Mouse (Mus musculus) erythroblast, embryonic 14.5 days (primary cell): Measurements from ENCODE around the gene Sgip1. TPM values are rescaled to one million over a fixed set of nuclear protein-coding genes. Genes with fewer than 3 reads are reported as not detected.

ENCODE experiments used
- H3K27me3 ChIP-seq: 2 replicates; pipeline ENCODE4 v1.6.1; 2012; ENCODE audit warnings: inconsistent platforms; ENCODE audit not compliant: control insufficient read depth
- H3K36me3 ChIP-seq: 2 replicates; pipeline ENCODE4 v1.6.1; 2012; ENCODE audit warnings: mild to moderate bottlenecking, inconsistent platforms; ENCODE audit not compliant: control insufficient read depth
- H3K4me1 ChIP-seq: 2 replicates; pipeline ENCODE4 v1.6.1; 2012; ENCODE audit warnings: inconsistent platforms; ENCODE audit not compliant: control insufficient read depth
- H3K4me3 ChIP-seq: replicated peaks from 2 replicates; pipeline ENCODE3; 2012; ENCODE audit warnings: moderate library complexity, mild to moderate bottlenecking, inconsistent platforms
- H3K9me3 ChIP-seq: 2 replicates; pipeline ENCODE4 v1.6.1; 2012; ENCODE audit warnings: low read length, inconsistent platforms, mixed read lengths; ENCODE audit not compliant: control insufficient read depth
- GATA1 ChIP-seq: IDR thresholded peaks from 2 replicates; pipeline ENCODE4 v1.6.1; 2012; ENCODE audit warnings: low read length, inconsistent platforms, mixed read lengths
- TAL1 ChIP-seq: IDR thresholded peaks from 3 replicates; pipeline ENCODE4 v1.6.1; 2012; ENCODE audit warnings: low read length, inconsistent platforms, mixed read lengths
- polyA plus RNA-seq: library from polyadenylated mRNA; stranded (reverse); fragments of >175 nt; gene quantifications from 2 replicates; pipeline ENCODE4 v1.2.3, GENCODE M21; 2012

Gene Sgip1
- polyA plus RNA-seq, 1 experiment: not detected

GRCm38 (mm10) chr4:102773225-102773624 is 32.1 kb downstream of the Sgip1 start:
- Histone ChIP-seq H3K27me3 (no peaks in the 10 kb centered on the region), H3K4me3 (no peak overlapping the region), H3K36me3 (no peaks in the 10 kb centered on the region), H3K4me1 (no peaks in the 10 kb centered on the region), H3K9me3 (no peaks in the 10 kb centered on the region)
- no peak for TF ChIP-seq TAL1
- TF ChIP-seq GATA1: no peak

DNA sequence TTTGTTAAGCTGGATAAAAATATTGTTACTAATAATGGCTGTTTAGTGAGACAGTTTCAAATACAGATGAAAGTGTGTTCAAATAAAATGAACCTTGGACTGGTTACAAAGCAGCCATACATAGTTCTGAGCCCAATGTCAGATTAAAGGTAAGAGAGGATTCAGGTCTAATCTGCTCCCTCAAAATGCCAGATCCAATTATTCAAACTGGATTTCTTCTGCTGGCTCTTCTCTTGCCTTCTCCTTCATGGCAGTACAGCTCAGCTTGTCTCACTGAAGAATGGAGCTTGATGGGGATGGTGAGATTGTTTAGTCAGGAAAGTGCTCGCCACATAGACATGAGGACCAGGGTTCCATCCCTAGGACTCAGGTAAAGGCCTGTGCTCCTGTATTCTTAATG is 32.7 kb downstream of the Sgip1 start:
- TF ChIP-seq TAL1 (no peak), GATA1 (no peak)
- Histone ChIP-seq H3K4me3 (no peak overlapping the region), H3K4me1 (no peaks in the 10 kb centered on the region), H3K9me3 (no peaks in the 10 kb centered on the region), H3K36me3 (no peaks in the 10 kb centered on the region), H3K27me3 (no peaks in the 10 kb centered on the region)

- Histone ChIP-seq H3K9me3 (no peaks in the 10 kb centered on the region), H3K4me1 (no peaks in the 10 kb centered on the region), H3K27me3 (no peaks in the 10 kb centered on the region), H3K4me3 (no peak overlapping the region), H3K36me3 (no peaks in the 10 kb centered on the region)
- TF ChIP-seq GATA1: no peak
- TF ChIP-seq TAL1: no peak
These were observed 33.5 kb downstream of the Sgip1 start for GRCm38 (mm10) chr4:102774549-102774948.

GRCm38 (mm10) chr4:102775596-102776270 is 34.6 kb downstream of the Sgip1 start:
- Histone ChIP-seq H3K4me3 (no peak overlapping the region), H3K4me1 (no peaks in the 10 kb centered on the region), H3K9me3 (no peaks in the 10 kb centered on the region), H3K36me3 (no peaks in the 10 kb centered on the region), H3K27me3 (no peaks in the 10 kb centered on the region)
- TF ChIP-seq GATA1: no peak
- TF ChIP-seq TAL1: no peak

- no peak overlapping the region for H3K4me3 ChIP-seq
These were observed 38.8 kb downstream of the Sgip1 start for GRCm38 (mm10) chr4:102779902-102780301.

DNA sequence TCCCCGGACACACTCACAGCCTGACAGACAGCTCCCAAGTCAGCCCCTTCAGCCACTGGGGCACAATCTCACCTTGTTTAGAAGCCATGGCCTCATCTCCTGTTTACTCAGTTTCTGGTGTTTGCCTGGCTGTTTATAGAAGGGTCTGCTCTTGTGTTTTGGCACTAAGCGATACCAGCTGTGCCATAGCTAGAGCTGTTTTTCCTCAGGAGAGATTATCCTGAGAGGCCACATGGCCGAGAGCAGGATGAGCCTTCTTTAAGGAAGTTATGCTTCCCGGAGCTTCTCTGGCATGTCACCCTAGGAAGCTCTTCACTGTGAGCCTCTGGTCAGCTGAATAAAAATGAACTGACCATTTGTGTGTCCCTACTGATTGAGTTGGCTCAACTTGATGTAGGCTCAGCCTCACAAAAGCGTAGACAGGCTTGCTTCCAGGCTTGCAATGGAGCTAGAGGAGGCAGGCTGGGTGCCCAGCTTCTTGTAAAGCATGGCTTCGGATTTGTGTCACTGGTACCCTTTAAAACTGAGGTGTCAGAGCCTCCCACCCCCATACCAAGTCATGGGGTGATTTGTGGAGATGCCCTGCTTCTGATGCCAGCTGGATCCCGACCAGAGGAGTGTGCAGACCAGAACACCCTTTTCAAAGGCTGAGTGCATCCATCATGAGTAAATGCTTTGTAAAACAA is 42.1 kb downstream of the Sgip1 start:
- no peaks in the 10 kb centered on the region for H3K4me1 ChIP-seq
- no peaks in the 10 kb centered on the region for H3K27me3 ChIP-seq
- no peak overlapping the region for H3K4me3 ChIP-seq
- no peak for TF ChIP-seq GATA1
- TF ChIP-seq TAL1: no peak
- no peaks in the 10 kb centered on the region for H3K9me3 ChIP-seq
- H3K36me3 ChIP-seq: no peaks in the 10 kb centered on the region

More at GRCm38 (mm10) chr4:102779902-102780301, 38.8 kb downstream of the Sgip1 start:
- Histone ChIP-seq H3K9me3 (no peaks in the 10 kb centered on the region), H3K27me3 (no peaks in the 10 kb centered on the region), H3K36me3 (no peaks in the 10 kb centered on the region), H3K4me1 (no peaks in the 10 kb centered on the region)
- TF ChIP-seq GATA1: no peak
- no peak for TF ChIP-seq TAL1

- Histone ChIP-seq H3K27me3 (no peaks in the 10 kb centered on the region), H3K4me3 (no peak overlapping the region), H3K4me1 (no peaks in the 10 kb centered on the region), H3K36me3 (no peaks in the 10 kb centered on the region), H3K9me3 (no peaks in the 10 kb centered on the region)
- TF ChIP-seq GATA1 (no peak), TAL1 (no peak)
These were observed 44.1 kb downstream of the Sgip1 start for GRCm38 (mm10) chr4:102785158-102785557.

GRCm38 (mm10) chr4:102792100-102792790 is 51.1 kb downstream of the Sgip1 start:
- no peak for TF ChIP-seq GATA1
- TF ChIP-seq TAL1: no peak
- Histone ChIP-seq H3K27me3 (no peaks in the 10 kb centered on the region), H3K4me3 (no peak overlapping the region)

DNA sequence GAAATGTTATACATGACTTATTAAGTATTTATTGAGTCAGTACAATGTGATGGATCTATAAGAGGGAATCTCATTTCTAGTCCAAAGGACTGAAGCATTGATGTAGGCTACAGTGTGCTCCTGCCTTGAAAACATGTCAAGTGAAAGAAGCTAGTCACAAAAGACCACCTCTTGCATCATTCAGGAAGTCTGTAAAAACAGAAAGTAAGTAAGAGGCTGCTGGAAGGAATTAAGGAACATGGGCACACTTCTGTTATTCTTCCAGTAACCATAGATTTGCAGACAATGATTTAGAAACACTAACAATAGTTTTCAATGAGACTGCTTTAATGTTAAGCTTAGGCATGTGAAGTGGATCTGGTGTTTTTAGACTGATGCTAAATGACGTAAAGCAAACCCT is 60.4 kb downstream of the Sgip1 start:
- no peaks in the 10 kb centered on the region for H3K4me1 ChIP-seq
- H3K27me3 ChIP-seq: no peaks in the 10 kb centered on the region
- no peak overlapping the region for H3K4me3 ChIP-seq
- TF ChIP-seq TAL1: no peak
- no peak for TF ChIP-seq GATA1
- H3K36me3 ChIP-seq: no peaks in the 10 kb centered on the region
- no peaks in the 10 kb centered on the region for H3K9me3 ChIP-seq

More at GRCm38 (mm10) chr4:102792100-102792790, 51.1 kb downstream of the Sgip1 start:
- Histone ChIP-seq H3K36me3 (no peaks in the 10 kb centered on the region), H3K9me3 (no peaks in the 10 kb centered on the region), H3K4me1 (no peaks in the 10 kb centered on the region)
